Mouse (Mus musculus): ENCODE measurements around the gene Gng7. TPM values are rescaled to one million over a fixed set of nuclear protein-coding genes. Genes with fewer than 3 reads are reported as not detected.

The Gng7 gene
- polyA plus RNA-seq, 1 experiment from 2014 or later, result 1.1 TPM

GRCm38 (mm10) chr10:80939671-80940070 is 75.1 kb downstream of the Gng7 start:
- peak overlapping the region; percentile 45; the same call in 1 of the 2 replicates for H3K9ac ChIP-seq
- 3% methylated on average over 28 of the region's 28 CpGs for WGBS
- ATAC-seq (replicated peaks; ENCODE audit: insufficient number of reproducible peaks, insufficient read depth, low FRiP score, low read depth), result peak; percentile 21; the same call in 1 of the 2 replicates
- no peaks in the 10 kb centered on the region for H3K9me3 ChIP-seq (replicated peaks)
- H3K36me3 ChIP-seq, result no peaks in the 10 kb centered on the region
- H3K4me2 ChIP-seq, result peak overlapping the region; percentile 69
- peak overlapping the region; percentile 39 for H3K4me3 ChIP-seq
- no peaks in the 10 kb centered on the region for H3K27me3 ChIP-seq
- peaks cover 83% of the 10 kb centered on the region for H3K4me1 ChIP-seq (replicated peaks)
- peak overlapping the region; percentile 99 for H3K27ac ChIP-seq

- Histone ChIP-seq H3K27me3 (no peaks in the 10 kb centered on the region), H3K4me3 (peak overlapping the region; percentile 39), H3K27ac (peak overlapping the region; percentile 99), H3K9ac (peak overlapping the region; percentile 45), H3K4me2 (peak overlapping the region; percentile 69), H3K4me1 (replicated peaks) (peaks cover 90% of the 10 kb centered on the region), H3K36me3 (no peaks in the 10 kb centered on the region), H3K9me3 (replicated peaks) (no peaks in the 10 kb centered on the region)
- peak; percentile 23; the same call in 1 of the 2 replicates for ATAC-seq (replicated peaks; ENCODE audit: insufficient number of reproducible peaks, insufficient read depth, low FRiP score, low read depth)
- WGBS, result 9% methylated on average over 15 of the region's 15 CpGs
These were observed 75.8 kb downstream of the Gng7 start for GRCm38 (mm10) chr10:80938831-80939550.

GRCm38 (mm10) chr10:80937646-80938045 is 77.1 kb downstream of the Gng7 start:
- Histone ChIP-seq H3K4me1 (replicated peaks) (peaks cover 91% of the 10 kb centered on the region), H3K27ac (peak overlapping the region; percentile 99)

GRCm38 (mm10) chr10:80936810-80937164 is 78.0 kb downstream of the Gng7 start:
- no peak for ATAC-seq (replicated peaks; ENCODE audit: insufficient number of reproducible peaks, insufficient read depth, low FRiP score, low read depth)
- Histone ChIP-seq H3K36me3 (no peaks in the 10 kb centered on the region), H3K9ac (peak overlapping the region; percentile 71; the same call in 1 of the 2 replicates), H3K9me3 (replicated peaks) (no peaks in the 10 kb centered on the region), H3K4me2 (peak overlapping the region; percentile 81), H3K4me3 (peak overlapping the region; percentile 51), H3K27me3 (no peaks in the 10 kb centered on the region), H3K4me1 (replicated peaks) (peaks cover 97% of the 10 kb centered on the region), H3K27ac (peak overlapping the region; percentile 99)
- WGBS, result 11% methylated on average over 6 of the region's 6 CpGs

More at GRCm38 (mm10) chr10:80937646-80938045, 77.1 kb downstream of the Gng7 start:
- 14% methylated on average over 8 of the region's 8 CpGs for WGBS
- no peaks in the 10 kb centered on the region for H3K9me3 ChIP-seq (replicated peaks)
- ATAC-seq (replicated peaks; ENCODE audit: insufficient number of reproducible peaks, insufficient read depth, low FRiP score, low read depth), result no peak
- H3K4me2 ChIP-seq, result peak overlapping the region; percentile 24; the same call in 1 of the 2 replicates
- H3K4me3 ChIP-seq, result no peak overlapping the region
- no peaks in the 10 kb centered on the region for H3K27me3 ChIP-seq
- H3K9ac ChIP-seq, result no peak overlapping the region; the same call in 1 of the 2 replicates
- no peaks in the 10 kb centered on the region for H3K36me3 ChIP-seq

- WGBS, result 3% methylated on average over 37 of the region's 37 CpGs
- Histone ChIP-seq H3K4me3 (peak overlapping the region; percentile 51), H3K9me3 (replicated peaks) (no peaks in the 10 kb centered on the region), H3K36me3 (no peaks in the 10 kb centered on the region), H3K9ac (peak overlapping the region; percentile 71), H3K4me1 (replicated peaks) (peaks cover 97% of the 10 kb centered on the region), H3K4me2 (peak overlapping the region; percentile 81), H3K27ac (peak overlapping the region; percentile 99), H3K27me3 (no peaks in the 10 kb centered on the region)
- peak; percentile 51 for ATAC-seq (replicated peaks; ENCODE audit: insufficient number of reproducible peaks, insufficient read depth, low FRiP score, low read depth)
These were observed 78.5 kb downstream of the Gng7 start for GRCm38 (mm10) chr10:80936135-80936809.

GRCm38 (mm10) chr10:80935698-80936097 is 79.0 kb downstream of the Gng7 start:
- no peak for ATAC-seq (replicated peaks; ENCODE audit: insufficient number of reproducible peaks, insufficient read depth, low FRiP score, low read depth)
- Histone ChIP-seq H3K9me3 (replicated peaks) (no peaks in the 10 kb centered on the region), H3K4me2 (peak overlapping the region; percentile 81), H3K4me3 (peak overlapping the region; percentile 51), H3K36me3 (no peaks in the 10 kb centered on the region), H3K4me1 (replicated peaks) (peaks cover 97% of the 10 kb centered on the region), H3K9ac (peak overlapping the region; percentile 71; the same call in 1 of the 2 replicates), H3K27me3 (no peaks in the 10 kb centered on the region), H3K27ac (peak overlapping the region; percentile 99)
- WGBS, result 11% methylated on average over 17 of the region's 17 CpGs

GRCm38 (mm10) chr10:80935241-80935640 is 79.5 kb downstream of the Gng7 start:
- peak overlapping the region; percentile 99 for H3K27ac ChIP-seq
- H3K4me3 ChIP-seq, result no peak overlapping the region
- H3K4me2 ChIP-seq, result peak overlapping the region; percentile 81; the same call in 1 of the 2 replicates
- H3K27me3 ChIP-seq, result no peaks in the 10 kb centered on the region
- H3K4me1 ChIP-seq (replicated peaks), result peaks cover 96% of the 10 kb centered on the region
- 37% methylated on average over 3 of the region's 3 CpGs for WGBS
- no peaks in the 10 kb centered on the region for H3K9me3 ChIP-seq (replicated peaks)
- no peak for ATAC-seq (replicated peaks; ENCODE audit: insufficient number of reproducible peaks, insufficient read depth, low FRiP score, low read depth)
- H3K36me3 ChIP-seq, result no peaks in the 10 kb centered on the region
- H3K9ac ChIP-seq, result no peak overlapping the region

- no peaks in the 10 kb centered on the region for H3K27me3 ChIP-seq
- no peak overlapping the region for H3K4me3 ChIP-seq
- 61% methylated on average over 14 of the region's 14 CpGs for WGBS
- ATAC-seq (replicated peaks; ENCODE audit: insufficient number of reproducible peaks, insufficient read depth, low FRiP score, low read depth), result no peak
- peaks cover 90% of the 10 kb centered on the region for H3K4me1 ChIP-seq (replicated peaks)
- no peak overlapping the region for H3K9ac ChIP-seq
- no peak overlapping the region; the same call in 1 of the 2 replicates for H3K4me2 ChIP-seq
- H3K27ac ChIP-seq, result peak overlapping the region; percentile 28
- no peaks in the 10 kb centered on the region for H3K9me3 ChIP-seq (replicated peaks)
- H3K36me3 ChIP-seq, result no peaks in the 10 kb centered on the region
These were observed 80.4 kb downstream of the Gng7 start for GRCm38 (mm10) chr10:80934136-80934985.

- Histone ChIP-seq H3K36me3 (no peaks in the 10 kb centered on the region), H3K4me1 (replicated peaks) (peaks cover 87% of the 10 kb centered on the region), H3K4me3 (peak overlapping the region; percentile 81), H3K4me2 (peak overlapping the region; percentile 86), H3K27ac (peak overlapping the region; percentile 17), H3K9me3 (replicated peaks) (no peaks in the 10 kb centered on the region), H3K9ac (peak overlapping the region; percentile 82; the same call in 1 of the 2 replicates), H3K27me3 (no peaks in the 10 kb centered on the region)
- no peak for ATAC-seq (replicated peaks; ENCODE audit: insufficient number of reproducible peaks, insufficient read depth, low FRiP score, low read depth)
- WGBS, result 5% methylated on average over 21 of the region's 21 CpGs
These were observed 81.2 kb downstream of the Gng7 start for GRCm38 (mm10) chr10:80933421-80933979.

- H3K36me3 ChIP-seq, result no peaks in the 10 kb centered on the region
- H3K27me3 ChIP-seq, result no peaks in the 10 kb centered on the region
- peaks cover 81% of the 10 kb centered on the region for H3K4me1 ChIP-seq (replicated peaks)
- 3% methylated on average over 17 of the region's 17 CpGs for WGBS
- H3K4me3 ChIP-seq, result peak overlapping the region; percentile 81
- no peak for ATAC-seq (replicated peaks; ENCODE audit: insufficient number of reproducible peaks, insufficient read depth, low FRiP score, low read depth)
- peak overlapping the region; percentile 82 for H3K9ac ChIP-seq
- H3K9me3 ChIP-seq (replicated peaks), result no peaks in the 10 kb centered on the region
- peak overlapping the region; percentile 86 for H3K4me2 ChIP-seq
- peak overlapping the region; percentile 74 for H3K27ac ChIP-seq
These were observed 81.9 kb downstream of the Gng7 start for GRCm38 (mm10) chr10:80932700-80933420.
